Mouse (Mus musculus): ENCODE results near the gene Setx. TPM values are rescaled to one million over a fixed set of nuclear protein-coding genes. Genes with fewer than 3 reads are reported as not detected.

The Setx gene
- polyA plus RNA-seq, 1 experiment from 2014 or later: 21.8 TPM

DNA sequence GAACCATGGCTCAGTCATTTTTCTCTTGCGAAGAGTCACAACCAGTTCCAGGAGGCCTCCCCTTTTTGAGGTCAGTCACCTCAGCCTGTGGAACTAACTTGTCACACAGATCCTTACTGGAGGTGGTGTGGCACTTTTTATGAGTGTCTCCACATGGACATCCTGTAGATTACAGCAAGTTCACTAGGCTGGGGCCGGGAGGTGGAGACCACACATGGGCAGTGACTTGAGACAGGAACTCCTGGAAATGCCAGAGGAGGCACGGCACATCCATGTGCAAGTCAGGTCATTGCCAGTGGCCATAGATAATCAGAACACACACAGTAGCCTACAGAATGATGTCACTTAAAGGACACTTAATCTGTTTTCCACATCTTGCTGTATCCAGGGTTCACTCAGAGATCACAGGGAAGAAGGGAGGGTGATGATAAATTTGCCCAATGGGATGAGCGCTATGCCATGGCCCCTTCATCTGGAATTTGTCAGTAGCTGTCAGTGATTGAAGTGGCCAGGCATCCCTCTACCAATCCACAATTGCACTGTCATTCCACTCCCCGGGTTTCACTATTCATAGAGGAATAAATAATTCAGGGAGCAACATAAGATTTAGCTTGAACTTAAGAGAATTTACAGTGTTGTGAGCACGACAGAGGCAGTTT is 59.4 kb downstream of the Setx start:
- Histone ChIP-seq H3K27ac (ENCODE audit: low read depth, low read length) (no peak overlapping the region), H3K4me1 (replicated peaks; ENCODE audit: control insufficient read depth, insufficient read depth, low read length) (no peaks in the 10 kb centered on the region), H3K27me3 (ENCODE audit: control insufficient read depth, insufficient read depth, low read length) (no peaks in the 10 kb centered on the region), H3K4me3 (ENCODE audit: low read depth, low read length) (no peak overlapping the region), H3K36me3 (ENCODE audit: control insufficient read depth, insufficient read depth, low read length) (no peaks in the 10 kb centered on the region; the same call in 1 of the 2 replicates), H3K9me3 (ENCODE audit: control insufficient read depth, low read length) (no peaks in the 10 kb centered on the region), H3K4me2 (replicated peaks; ENCODE audit: low read depth, low read length) (no peak overlapping the region), H3K9ac (ENCODE audit: low read depth, low read length) (no peak overlapping the region)
- DNase-seq (ENCODE audit: low spot score) (no peak), ATAC-seq (ENCODE audit: low FRiP score) (no peak)
- WGBS: 80% methylated on average over 6 of the region's 6 CpGs

DNA sequence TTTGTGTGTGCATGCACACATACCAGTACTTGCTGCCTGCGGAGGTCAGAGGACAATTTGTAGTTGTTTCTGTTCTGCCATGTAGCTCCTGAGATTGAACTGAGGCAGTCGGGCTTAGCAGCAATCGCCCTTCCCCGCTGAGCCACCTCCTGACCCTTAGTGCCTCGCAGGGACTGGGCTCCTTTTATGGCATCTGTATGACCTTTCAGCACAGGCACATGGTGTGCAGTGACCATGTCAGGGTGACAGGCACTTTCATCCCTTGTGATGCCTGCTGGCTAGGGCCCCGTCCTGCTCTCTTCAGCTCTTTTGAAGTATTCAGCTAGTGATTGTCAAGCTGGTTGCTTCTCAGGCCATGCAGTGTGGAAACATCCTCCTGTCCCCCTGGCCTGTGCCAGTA is 62.2 kb downstream of the Setx start:
- H3K9ac ChIP-seq (ENCODE audit: low read depth, low read length): no peak overlapping the region
- H3K9me3 ChIP-seq (ENCODE audit: control insufficient read depth, low read length): no peaks in the 10 kb centered on the region
- no peak for DNase-seq (ENCODE audit: low spot score)
- H3K27ac ChIP-seq (ENCODE audit: low read depth, low read length): no peak overlapping the region
- H3K4me3 ChIP-seq (ENCODE audit: low read depth, low read length): no peak overlapping the region
- H3K36me3 ChIP-seq (ENCODE audit: control insufficient read depth, insufficient read depth, low read length): no peaks in the 10 kb centered on the region
- H3K27me3 ChIP-seq (ENCODE audit: control insufficient read depth, insufficient read depth, low read length): no peaks in the 10 kb centered on the region
- no peaks in the 10 kb centered on the region for H3K4me1 ChIP-seq (replicated peaks; ENCODE audit: control insufficient read depth, insufficient read depth, low read length)
- H3K4me2 ChIP-seq (replicated peaks; ENCODE audit: low read depth, low read length): no peak overlapping the region
- no peak for ATAC-seq (ENCODE audit: low FRiP score)
- 26% methylated on average over 6 of the region's 6 CpGs for WGBS

DNA sequence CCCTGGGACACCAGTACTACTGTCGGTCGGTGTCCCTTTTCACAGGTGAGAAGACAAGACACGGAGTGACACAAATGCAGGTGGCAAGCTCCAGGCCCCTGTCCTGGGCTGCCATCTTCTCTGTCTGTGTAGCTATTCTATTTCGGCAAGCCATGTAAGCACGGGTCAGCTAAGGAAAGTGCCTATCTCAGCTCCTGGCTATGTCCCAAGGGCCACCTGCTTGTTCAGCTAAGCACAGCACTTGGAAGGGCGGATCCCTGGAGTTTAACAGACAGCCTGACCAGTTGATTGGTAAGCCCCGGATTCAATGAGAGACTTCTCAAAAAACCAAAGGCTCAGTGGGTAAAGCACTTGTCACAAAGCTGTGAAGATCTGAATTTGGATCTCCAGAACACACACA is 66.4 kb downstream of the Setx start:
- Histone ChIP-seq H3K4me2 (replicated peaks; ENCODE audit: low read depth, low read length) (no peak overlapping the region), H3K4me1 (replicated peaks; ENCODE audit: control insufficient read depth, insufficient read depth, low read length) (no peaks in the 10 kb centered on the region; the same call in 1 of the 2 replicates), H3K9me3 (ENCODE audit: control insufficient read depth, low read length) (no peaks in the 10 kb centered on the region), H3K27me3 (ENCODE audit: control insufficient read depth, insufficient read depth, low read length) (peaks cover 4% of the 10 kb centered on the region), H3K36me3 (ENCODE audit: control insufficient read depth, insufficient read depth, low read length) (no peaks in the 10 kb centered on the region), H3K27ac (ENCODE audit: low read depth, low read length) (no peak overlapping the region), H3K9ac (ENCODE audit: low read depth, low read length) (no peak overlapping the region), H3K4me3 (ENCODE audit: low read depth, low read length) (no peak overlapping the region)
- DNase-seq (ENCODE audit: low spot score): no peak
- no peak for ATAC-seq (ENCODE audit: low FRiP score)
- 92% methylated on average over 7 of the region's 7 CpGs for WGBS

- no peak overlapping the region for H3K9ac ChIP-seq (ENCODE audit: low read depth, low read length)
- no peak overlapping the region for H3K4me2 ChIP-seq (replicated peaks; ENCODE audit: low read depth, low read length)
- no peak overlapping the region for H3K27ac ChIP-seq (ENCODE audit: low read depth, low read length)
- H3K36me3 ChIP-seq (ENCODE audit: control insufficient read depth, insufficient read depth, low read length): no peaks in the 10 kb centered on the region
- no peaks in the 10 kb centered on the region; the same call in 1 of the 2 replicates for H3K4me1 ChIP-seq (replicated peaks; ENCODE audit: control insufficient read depth, insufficient read depth, low read length)
- no peak overlapping the region for H3K4me3 ChIP-seq (ENCODE audit: low read depth, low read length)
- H3K27me3 ChIP-seq (ENCODE audit: control insufficient read depth, insufficient read depth, low read length): peaks cover 10% of the 10 kb centered on the region
- ATAC-seq (ENCODE audit: low FRiP score): no peak
- no peak for DNase-seq (ENCODE audit: low spot score)
- no peaks in the 10 kb centered on the region for H3K9me3 ChIP-seq (ENCODE audit: control insufficient read depth, low read length)
- 72% methylated on average over 10 of the region's 10 CpGs for WGBS
Observed at GRCm38 (mm10) chr2:29191216-29192215, 67.5 kb downstream of the Setx start.

GRCm38 (mm10) chr2:29192629-29193278 is 68.8 kb downstream of the Setx start:
- peak; percentile 41 for DNase-seq (ENCODE audit: low spot score)
- 86% methylated on average over 8 of the region's 8 CpGs for WGBS
- Histone ChIP-seq H3K9ac (ENCODE audit: low read depth, low read length) (no peak overlapping the region), H3K4me2 (replicated peaks; ENCODE audit: low read depth, low read length) (no peak overlapping the region), H3K27ac (ENCODE audit: low read depth, low read length) (no peak overlapping the region), H3K4me3 (ENCODE audit: low read depth, low read length) (no peak overlapping the region), H3K27me3 (ENCODE audit: control insufficient read depth, insufficient read depth, low read length) (peaks cover 10% of the 10 kb centered on the region), H3K4me1 (replicated peaks; ENCODE audit: control insufficient read depth, insufficient read depth, low read length) (no peaks in the 10 kb centered on the region; the same call in 1 of the 2 replicates), H3K36me3 (ENCODE audit: control insufficient read depth, insufficient read depth, low read length) (no peaks in the 10 kb centered on the region), H3K9me3 (ENCODE audit: control insufficient read depth, low read length) (no peaks in the 10 kb centered on the region)
- no peak for ATAC-seq (ENCODE audit: low FRiP score)

DNA sequence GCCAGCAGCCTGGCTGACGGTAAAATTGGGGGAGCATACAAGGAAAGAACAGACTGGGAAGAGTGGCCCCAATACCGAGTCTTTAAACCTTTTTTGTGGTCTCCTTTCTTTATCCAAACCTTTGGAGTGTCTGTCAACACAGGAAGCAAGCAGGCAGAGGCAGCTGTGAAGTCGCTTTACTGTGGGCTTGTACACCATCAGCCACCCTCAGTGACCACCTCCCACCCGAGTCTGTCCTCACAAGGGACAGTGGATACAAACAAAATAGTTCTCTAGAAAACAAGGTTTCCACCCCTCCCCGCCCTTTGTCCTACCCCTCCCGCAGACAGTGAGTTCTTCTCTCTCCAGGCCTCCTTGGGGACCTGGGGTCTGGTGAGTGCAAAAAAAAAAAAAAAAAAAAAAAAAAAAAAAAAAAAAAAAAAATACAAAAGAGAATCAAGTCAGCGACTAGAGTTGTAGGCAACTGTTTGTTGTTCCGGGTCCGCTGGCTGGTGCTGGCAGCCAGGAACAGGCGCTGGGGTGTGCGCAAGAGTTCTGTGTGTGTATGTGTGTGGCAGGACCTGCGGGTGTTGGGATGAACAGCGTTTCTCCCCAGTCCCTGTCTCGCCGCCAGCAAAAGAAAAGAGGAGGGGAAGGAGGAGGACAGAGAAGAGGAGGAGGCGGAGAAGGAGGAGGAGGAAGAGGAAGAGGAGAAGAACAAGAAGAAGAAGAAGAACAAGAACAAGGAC is 70.0 kb downstream of the Setx start:
- no peaks in the 10 kb centered on the region for H3K36me3 ChIP-seq (ENCODE audit: control insufficient read depth, insufficient read depth, low read length)
- H3K27ac ChIP-seq (ENCODE audit: low read depth, low read length): no peak overlapping the region
- H3K9me3 ChIP-seq (ENCODE audit: control insufficient read depth, low read length): no peaks in the 10 kb centered on the region
- H3K9ac ChIP-seq (ENCODE audit: low read depth, low read length): no peak overlapping the region
- H3K4me2 ChIP-seq (replicated peaks; ENCODE audit: low read depth, low read length): peak overlapping the region; percentile 99
- ATAC-seq (ENCODE audit: low FRiP score) (no peak), DNase-seq (ENCODE audit: low spot score) (peak; percentile 17)
- H3K4me3 ChIP-seq (ENCODE audit: low read depth, low read length): peak overlapping the region; percentile 49
- H3K27me3 ChIP-seq (ENCODE audit: control insufficient read depth, insufficient read depth, low read length): peaks cover 10% of the 10 kb centered on the region
- 13% methylated on average over 16 of the region's 16 CpGs for WGBS
- H3K4me1 ChIP-seq (replicated peaks; ENCODE audit: control insufficient read depth, insufficient read depth, low read length): no peaks in the 10 kb centered on the region; the same call in 1 of the 2 replicates

DNA sequence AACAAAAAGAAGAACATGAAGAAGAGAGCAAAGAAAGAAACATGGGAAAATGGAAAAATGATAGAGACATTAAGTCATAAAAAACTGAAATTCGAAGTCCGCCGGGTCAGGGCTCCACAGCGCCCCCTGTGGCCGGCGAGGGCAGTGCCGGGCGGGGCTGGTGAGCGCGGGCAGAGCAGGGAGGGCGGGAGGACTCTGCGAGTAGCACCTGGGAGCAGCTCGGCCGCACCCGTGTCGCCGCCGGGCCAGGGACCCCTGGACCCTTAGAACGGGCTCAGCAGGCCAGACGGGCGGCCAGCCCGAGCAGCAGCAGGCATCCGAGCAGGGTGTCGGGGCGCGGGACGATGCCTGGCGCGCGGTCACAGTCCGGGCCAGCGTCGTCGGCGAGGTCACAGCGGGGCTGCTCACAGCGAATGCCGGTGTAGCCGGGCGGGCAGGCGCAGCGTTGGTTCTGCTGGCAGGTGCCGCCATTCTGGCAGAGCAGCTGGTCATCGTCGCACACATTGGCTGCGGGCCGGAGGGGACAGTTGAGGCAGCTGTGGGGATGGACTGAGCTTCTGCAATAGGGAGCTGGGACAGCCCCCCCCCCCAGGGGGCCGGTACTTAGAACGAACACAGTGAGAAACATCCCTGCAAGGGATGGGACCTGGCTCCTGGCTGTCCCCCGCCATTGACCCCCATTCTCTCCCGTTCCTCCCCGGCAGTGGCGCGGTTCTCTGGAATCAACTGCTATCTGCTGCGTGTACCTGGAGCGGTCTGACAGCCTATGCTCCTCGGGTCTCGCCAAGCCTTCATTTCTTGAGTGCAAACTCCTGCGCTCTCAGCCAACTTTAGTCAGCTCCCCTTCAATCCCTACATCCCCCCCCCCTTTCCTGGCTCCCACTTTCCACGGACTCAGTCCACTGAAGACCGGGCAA is 70.8 kb downstream of the Setx start:
- Histone ChIP-seq H3K9me3 (ENCODE audit: control insufficient read depth, low read length) (no peaks in the 10 kb centered on the region), H3K27ac (ENCODE audit: low read depth, low read length) (no peak overlapping the region), H3K4me1 (replicated peaks; ENCODE audit: control insufficient read depth, insufficient read depth, low read length) (no peaks in the 10 kb centered on the region; the same call in 1 of the 2 replicates), H3K4me3 (ENCODE audit: low read depth, low read length) (peak overlapping the region; percentile 49), H3K9ac (ENCODE audit: low read depth, low read length) (peak overlapping the region; percentile 40; the same call in 1 of the 2 replicates), H3K27me3 (ENCODE audit: control insufficient read depth, insufficient read depth, low read length) (peaks cover 10% of the 10 kb centered on the region), H3K36me3 (ENCODE audit: control insufficient read depth, insufficient read depth, low read length) (no peaks in the 10 kb centered on the region), H3K4me2 (replicated peaks; ENCODE audit: low read depth, low read length) (peak overlapping the region; percentile 99)
- WGBS: 2% methylated on average over 56 of the region's 61 CpGs
- DNase-seq (ENCODE audit: low spot score) (peak; percentile 87), ATAC-seq (ENCODE audit: low FRiP score) (peak; percentile 79)
